Mouse (Mus musculus): ENCODE measurements around the gene Adgrl3. TPM values are rescaled to one million over a fixed set of nuclear protein-coding genes. Genes with fewer than 3 reads are reported as not detected.

Adgrl3 gene
- polyA plus RNA-seq, 1 experiment, result 9.8 TPM

DNA sequence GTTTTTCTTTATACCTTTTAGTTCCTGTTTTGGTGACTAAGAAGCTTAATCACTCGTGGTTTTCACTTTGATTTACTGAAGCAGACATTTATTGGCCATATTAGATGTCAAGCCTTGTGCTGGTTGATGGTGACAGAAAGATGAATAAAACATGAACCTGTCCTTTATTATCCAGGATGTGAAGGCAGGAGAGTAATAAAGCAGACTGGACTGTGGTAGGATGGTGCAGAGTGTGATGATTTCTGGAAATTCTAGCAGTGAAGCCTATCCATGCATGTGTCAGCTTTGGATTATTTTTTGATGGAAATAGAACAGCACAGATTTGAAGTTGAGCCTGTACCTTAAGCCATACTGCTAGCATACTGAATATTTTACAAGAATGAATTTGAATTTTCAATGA is 265.7 kb downstream of the Adgrl3 start:
- no peak overlapping the region for H3ac ChIP-seq (ENCODE audit: control insufficient read depth, insufficient read length, low read depth)
- H3K4me3 ChIP-seq (ENCODE audit: insufficient read depth, poor library complexity, severe bottlenecking), result no peak overlapping the region
- H3K79me2 ChIP-seq (ENCODE audit: control insufficient read depth, insufficient read depth), result no peaks in the 10 kb centered on the region
- no peaks in the 10 kb centered on the region for H3K27me3 ChIP-seq (ENCODE audit: control insufficient read depth, insufficient read depth, insufficient read length)
- H3K79me3 ChIP-seq (ENCODE audit: low read depth), result no peaks in the 10 kb centered on the region
- no peaks in the 10 kb centered on the region for H3K36me3 ChIP-seq (ENCODE audit: control insufficient read depth, insufficient read depth)
- TF ChIP-seq USF1 (IDR thresholded peaks at IDR 0.05; ENCODE audit: low read depth), result no peak
- no peak for TF ChIP-seq MAX (IDR thresholded peaks at IDR 0.05)
- no peak for TF ChIP-seq FOSL1 (IDR thresholded peaks at IDR 0.05; ENCODE audit: insufficient read depth, low read length, poor library complexity, severe bottlenecking)
- no peak for TF ChIP-seq MYOG (IDR thresholded peaks at IDR 0.05; ENCODE audit: control insufficient read depth, extremely low read depth, insufficient read length)

DNA sequence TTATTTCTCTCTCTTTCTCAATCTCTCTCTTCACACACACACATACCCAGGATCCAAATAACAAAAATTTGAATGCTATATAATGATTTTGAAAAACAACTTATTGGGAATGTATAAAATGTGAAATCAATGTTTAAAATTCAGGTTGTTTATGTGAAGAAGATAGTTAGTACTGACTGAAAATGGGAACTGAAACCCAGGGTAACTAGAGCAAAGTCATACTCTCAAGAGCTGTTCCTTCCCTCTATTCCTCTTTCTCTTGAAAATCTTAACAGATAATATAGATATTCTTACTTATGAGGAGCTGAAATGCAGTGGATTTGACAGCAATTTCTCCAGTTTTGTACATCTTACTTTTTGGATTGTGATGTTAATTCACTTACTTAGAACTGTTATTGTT is 281.9 kb downstream of the Adgrl3 start:
- TF ChIP-seq MAX (IDR thresholded peaks at IDR 0.05) (no peak), CTCF (IDR thresholded peaks at IDR 0.05; ENCODE audit: control insufficient read depth, insufficient read depth, insufficient read length) (no peak), MYOD1 (IDR thresholded peaks at IDR 0.05; ENCODE audit: control insufficient read depth, insufficient read length, low read depth) (no peak), USF1 (IDR thresholded peaks at IDR 0.05; ENCODE audit: low read depth) (no peak), CEBPB (IDR thresholded peaks at IDR 0.05; ENCODE audit: low read depth) (no peak), MYOG (IDR thresholded peaks at IDR 0.05; ENCODE audit: control insufficient read depth, extremely low read depth, insufficient read length) (no peak), FOSL1 (IDR thresholded peaks at IDR 0.05; ENCODE audit: insufficient read depth, low read length, poor library complexity, severe bottlenecking) (no peak)

DNA sequence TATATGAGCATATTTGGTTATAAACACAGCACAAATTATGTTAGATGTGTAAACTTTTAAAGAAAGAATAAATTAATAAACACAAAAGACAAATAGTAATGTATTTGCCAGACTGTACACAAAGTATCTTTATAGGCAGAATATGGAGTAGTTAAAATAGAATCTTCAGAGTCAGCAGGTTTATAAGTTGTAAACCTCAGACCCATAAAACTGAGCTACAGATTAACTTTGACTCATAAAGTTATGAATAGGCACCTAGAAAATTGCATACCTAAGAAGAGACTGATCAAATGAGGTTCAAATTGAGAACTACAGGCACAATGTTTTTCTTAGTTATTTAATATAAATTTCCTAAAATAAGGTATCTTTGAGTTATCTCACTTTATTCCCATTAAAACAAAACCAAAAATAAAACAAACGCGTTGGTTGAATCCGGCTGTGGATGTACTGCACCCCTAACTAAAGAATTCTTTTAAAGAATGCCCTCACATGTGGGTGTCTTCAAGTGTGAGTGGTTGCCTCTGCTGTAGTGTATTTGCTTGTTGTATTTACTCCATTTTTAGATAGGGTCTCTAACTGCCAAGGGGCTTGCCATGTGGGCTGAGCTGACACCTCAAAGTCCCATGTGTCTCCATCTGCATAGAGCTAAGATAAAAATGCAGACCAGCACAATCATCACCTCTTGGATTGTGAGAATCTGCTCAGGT is 297.6 kb downstream of the Adgrl3 start:
- H3K27me3 ChIP-seq (ENCODE audit: control insufficient read depth, insufficient read depth, insufficient read length), result no peaks in the 10 kb centered on the region
- H3K79me2 ChIP-seq (ENCODE audit: control insufficient read depth, insufficient read depth), result no peaks in the 10 kb centered on the region
- H3K4me3 ChIP-seq (ENCODE audit: insufficient read depth, poor library complexity, severe bottlenecking), result no peak overlapping the region
- peaks cover 9% of the 10 kb centered on the region for H3K36me3 ChIP-seq (ENCODE audit: control insufficient read depth, insufficient read depth)
- TF ChIP-seq FOSL1 (IDR thresholded peaks at IDR 0.05; ENCODE audit: insufficient read depth, low read length, poor library complexity, severe bottlenecking) (no peak), MYOD1 (IDR thresholded peaks at IDR 0.05; ENCODE audit: control insufficient read depth, insufficient read length, low read depth) (no peak), USF1 (IDR thresholded peaks at IDR 0.05; ENCODE audit: low read depth) (no peak), CTCF (IDR thresholded peaks at IDR 0.05; ENCODE audit: control insufficient read depth, insufficient read depth, insufficient read length) (no peak)
- H3ac ChIP-seq (ENCODE audit: control insufficient read depth, insufficient read length, low read depth), result no peak overlapping the region
- H3K79me3 ChIP-seq (ENCODE audit: low read depth), result no peaks in the 10 kb centered on the region

More for the DNA sequence above, 281.9 kb downstream of the Adgrl3 start:
- H3K79me2 ChIP-seq (ENCODE audit: control insufficient read depth, insufficient read depth), result no peaks in the 10 kb centered on the region
- no peaks in the 10 kb centered on the region for H3K27me3 ChIP-seq (ENCODE audit: control insufficient read depth, insufficient read depth, insufficient read length)
- no peak overlapping the region for H3K4me3 ChIP-seq (ENCODE audit: insufficient read depth, poor library complexity, severe bottlenecking)
- H3ac ChIP-seq (ENCODE audit: control insufficient read depth, insufficient read length, low read depth), result no peak overlapping the region
- peaks cover under 1% of the 10 kb centered on the region for H3K79me3 ChIP-seq (ENCODE audit: low read depth)
- no peaks in the 10 kb centered on the region for H3K36me3 ChIP-seq (ENCODE audit: control insufficient read depth, insufficient read depth)

DNA sequence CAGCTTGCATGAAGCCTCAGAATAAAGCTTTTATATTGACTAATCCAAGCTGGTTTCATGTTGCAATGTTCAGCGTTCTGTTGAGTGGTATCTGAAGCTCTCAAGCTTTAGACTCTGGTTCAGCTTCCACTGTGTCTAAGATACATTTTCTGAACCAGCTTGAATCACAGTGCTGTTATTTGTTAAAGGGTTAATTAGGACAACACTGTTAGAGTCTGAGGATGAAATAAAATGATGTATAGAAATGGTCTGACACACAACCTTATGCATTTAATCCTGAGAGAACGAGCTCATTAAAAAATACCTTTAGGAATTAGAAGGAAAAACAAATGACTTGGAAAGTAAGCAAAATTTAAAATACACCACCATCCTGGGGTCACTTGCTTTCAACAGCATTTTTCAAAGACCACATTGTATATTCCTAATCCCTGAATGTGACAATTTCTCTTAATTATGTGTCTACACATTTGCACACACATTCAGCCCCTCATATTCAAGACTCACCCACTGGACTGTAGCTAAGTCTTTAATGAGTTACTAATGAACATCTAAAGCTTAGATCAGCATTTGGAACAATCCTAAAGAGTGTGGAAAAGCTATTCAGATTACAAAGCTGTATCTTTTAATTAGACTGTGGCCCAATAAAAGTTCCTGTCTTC is 301.5 kb downstream of the Adgrl3 start:
- no peak for TF ChIP-seq FOSL1 (IDR thresholded peaks at IDR 0.05; ENCODE audit: insufficient read depth, low read length, poor library complexity, severe bottlenecking)
- no peak for TF ChIP-seq MYOD1 (IDR thresholded peaks at IDR 0.05; ENCODE audit: control insufficient read depth, insufficient read length, low read depth)
- no peak for TF ChIP-seq MAX (IDR thresholded peaks at IDR 0.05)
- TF ChIP-seq CTCF (IDR thresholded peaks at IDR 0.05; ENCODE audit: control insufficient read depth, insufficient read depth, insufficient read length), result no peak
- TF ChIP-seq USF1 (IDR thresholded peaks at IDR 0.05; ENCODE audit: low read depth), result no peak
- no peak for TF ChIP-seq CEBPB (IDR thresholded peaks at IDR 0.05; ENCODE audit: low read depth)
- TF ChIP-seq MYOG (IDR thresholded peaks at IDR 0.05; ENCODE audit: control insufficient read depth, extremely low read depth, insufficient read length), result no peak
- no peaks in the 10 kb centered on the region for H3K79me3 ChIP-seq (ENCODE audit: low read depth)
- H3K4me3 ChIP-seq (ENCODE audit: insufficient read depth, poor library complexity, severe bottlenecking), result no peak overlapping the region
- no peaks in the 10 kb centered on the region for H3K27me3 ChIP-seq (ENCODE audit: control insufficient read depth, insufficient read depth, insufficient read length)
- no peaks in the 10 kb centered on the region for H3K79me2 ChIP-seq (ENCODE audit: control insufficient read depth, insufficient read depth)
- peaks cover 4% of the 10 kb centered on the region for H3K36me3 ChIP-seq (ENCODE audit: control insufficient read depth, insufficient read depth)
- no peak overlapping the region for H3ac ChIP-seq (ENCODE audit: control insufficient read depth, insufficient read length, low read depth)

DNA sequence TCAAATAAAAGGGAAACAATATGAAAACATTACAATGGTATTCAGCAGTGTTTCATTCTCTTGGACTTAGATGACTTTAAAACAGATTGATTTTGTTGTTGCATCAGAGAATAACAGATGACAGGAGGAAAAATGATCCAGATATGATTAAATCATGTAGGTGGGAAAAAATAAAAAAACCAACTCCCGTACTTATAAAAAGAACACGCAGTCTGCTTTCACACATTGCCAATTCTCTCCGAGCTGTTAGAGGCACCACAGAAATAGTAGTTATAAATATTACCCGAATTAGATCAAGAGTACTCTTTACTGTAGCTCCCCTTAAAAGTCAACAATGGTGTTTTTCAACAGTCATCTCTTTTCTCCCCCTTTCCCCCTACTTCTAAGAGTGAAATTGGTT is 302.1 kb downstream of the Adgrl3 start:
- no peaks in the 10 kb centered on the region for H3K27me3 ChIP-seq (ENCODE audit: control insufficient read depth, insufficient read depth, insufficient read length)
- no peaks in the 10 kb centered on the region for H3K79me3 ChIP-seq (ENCODE audit: low read depth)
- H3K36me3 ChIP-seq (ENCODE audit: control insufficient read depth, insufficient read depth), result peaks cover 4% of the 10 kb centered on the region
- no peak overlapping the region for H3K4me3 ChIP-seq (ENCODE audit: insufficient read depth, poor library complexity, severe bottlenecking)
- TF ChIP-seq FOSL1 (IDR thresholded peaks at IDR 0.05; ENCODE audit: insufficient read depth, low read length, poor library complexity, severe bottlenecking), result no peak
- no peak for TF ChIP-seq CTCF (IDR thresholded peaks at IDR 0.05; ENCODE audit: control insufficient read depth, insufficient read depth, insufficient read length)
- no peak for TF ChIP-seq USF1 (IDR thresholded peaks at IDR 0.05; ENCODE audit: low read depth)
- no peak for TF ChIP-seq MYOD1 (IDR thresholded peaks at IDR 0.05; ENCODE audit: control insufficient read depth, insufficient read length, low read depth)
- TF ChIP-seq MYOG (IDR thresholded peaks at IDR 0.05; ENCODE audit: control insufficient read depth, extremely low read depth, insufficient read length), result no peak
- no peak for TF ChIP-seq MAX (IDR thresholded peaks at IDR 0.05)
- no peak for TF ChIP-seq CEBPB (IDR thresholded peaks at IDR 0.05; ENCODE audit: low read depth)
- H3K79me2 ChIP-seq (ENCODE audit: control insufficient read depth, insufficient read depth), result no peaks in the 10 kb centered on the region
- H3ac ChIP-seq (ENCODE audit: control insufficient read depth, insufficient read length, low read depth), result no peak overlapping the region
